Mouse (Mus musculus) forebrain, embryonic 10.5 days (tissue): ENCODE measurements at regions not wholly inside any gene's neighbourhood (a gene's known extent, or its start where the extent isn't known, plus 50 kb on each side); places are given as distances from the start of the nearest gene placed in this dataset.

Source experiments
- DNase-seq: peaks from one replicate; pipeline ENCODE4 v3.0.0-alpha.2; 2017; ENCODE audit warnings: low spot score; ENCODE audit errors: extremely low spot score
- H3K27ac ChIP-seq: fragments of 300-500 bp; sonication (generic); 2 replicates; pipeline ENCODE4 v1.5.1; 2016; ENCODE audit warnings: mild to moderate bottlenecking
- H3K27me3 ChIP-seq: fragments of 300-500 bp; sonication (generic); 2 replicates; pipeline ENCODE4 v1.6.1; 2016; ENCODE audit warnings: mild to moderate bottlenecking; ENCODE audit not compliant: poor library complexity, severe bottlenecking
- H3K36me3 ChIP-seq: fragments of 300-500 bp; sonication (generic); replicated peaks from 2 replicates; pipeline ENCODE4 v1.6.1; 2016; ENCODE audit warnings: mild to moderate bottlenecking, moderate library complexity
- H3K4me1 ChIP-seq: fragments of 300-500 bp; sonication (generic); 2 replicates; pipeline ENCODE4 v1.6.1; 2016
- H3K4me3 ChIP-seq: fragments of 300-500 bp; sonication (generic); 2 replicates; pipeline ENCODE4 v1.5.1; 2016; ENCODE audit warnings: mild to moderate bottlenecking, moderate library complexity
- H3K9me3 ChIP-seq: fragments of 300-500 bp; sonication (generic); 2 replicates; pipeline ENCODE4 v1.6.1; 2016; ENCODE audit warnings: mild to moderate bottlenecking, moderate library complexity
- WGBS: fragments of 180-500 bp; shearing (Covaris S2); methylation state at CpG from one replicate; pipeline ENCODE4 v1.1.7; 2016; 5-methylcytosine and 5-hydroxymethylcytosine counted together

DNA sequence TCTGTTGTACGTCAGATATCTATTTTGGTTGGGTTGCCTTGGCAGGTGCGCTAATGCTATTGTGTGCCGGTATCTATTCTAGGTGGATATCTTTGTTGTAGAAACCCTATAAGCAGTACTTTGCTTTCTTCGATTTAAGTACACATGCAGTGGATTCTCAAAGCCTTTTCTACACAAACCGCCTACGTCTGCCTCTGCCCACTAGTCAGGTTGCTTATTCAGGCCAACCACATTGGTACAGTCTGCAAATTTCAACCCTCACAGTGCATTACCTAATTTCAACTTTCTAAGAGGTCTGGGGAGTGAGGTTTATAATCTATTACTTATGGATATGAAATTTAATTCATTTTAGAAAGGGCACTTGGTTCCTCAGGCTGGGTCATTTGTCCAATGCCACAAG, 223.5 kb upstream of the Slc16a7 start:
- 94% methylated on average over 6 of the region's 6 CpGs for WGBS
- no peak overlapping the region for H3K27ac ChIP-seq
- H3K4me3 ChIP-seq = no peak overlapping the region
- peaks cover 8% of the 10 kb centered on the region for H3K4me1 ChIP-seq
- DNase-seq = no peak
- H3K36me3 ChIP-seq = no peaks in the 10 kb centered on the region
- H3K9me3 ChIP-seq = no peaks in the 10 kb centered on the region
- H3K27me3 ChIP-seq = no peaks in the 10 kb centered on the region

- H3K27me3 ChIP-seq = peaks cover 10% of the 10 kb centered on the region; the same call in 1 of the 2 replicates
- H3K9me3 ChIP-seq = no peaks in the 10 kb centered on the region
- no peak overlapping the region for H3K4me3 ChIP-seq
- peaks cover 29% of the 10 kb centered on the region for H3K4me1 ChIP-seq
- 38% methylated on average over 6 of the region's 6 CpGs for WGBS
- H3K27ac ChIP-seq = no peak overlapping the region
- H3K36me3 ChIP-seq = no peaks in the 10 kb centered on the region
- no peak for DNase-seq
Measured at GRCm38 (mm10) chr10:125621376-125621775, 232.1 kb upstream of the Slc16a7 start.

DNA sequence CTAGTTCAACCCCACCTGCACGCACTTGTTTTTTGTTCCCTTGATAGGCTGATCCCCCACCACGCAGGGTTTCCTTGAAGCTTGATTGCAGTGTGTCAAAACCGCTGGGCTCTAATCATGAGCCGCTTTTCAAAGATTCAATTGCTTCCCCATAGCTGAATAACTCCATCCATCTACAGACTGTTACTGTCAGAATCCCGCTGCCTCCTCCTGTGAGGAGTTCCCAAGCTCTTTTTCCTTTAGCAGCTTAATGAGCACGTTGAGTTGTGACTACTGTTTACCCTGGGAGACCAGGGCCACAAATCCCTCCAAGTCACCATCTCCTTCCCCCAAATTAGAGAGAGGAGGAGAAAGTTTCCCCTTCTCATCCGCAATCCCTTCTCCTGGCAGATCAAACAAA, 234.6 kb upstream of the Slc16a7 start:
- DNase-seq = peak; percentile 34
- Histone ChIP-seq H3K4me3 (no peak overlapping the region), H3K9me3 (no peaks in the 10 kb centered on the region), H3K4me1 (peaks cover 29% of the 10 kb centered on the region), H3K27ac (0 out of 2 replicates have a peak overlapping the region, but pooled peaks have one; percentile 44), H3K36me3 (no peaks in the 10 kb centered on the region), H3K27me3 (peaks cover 10% of the 10 kb centered on the region; the same call in 1 of the 2 replicates)
- WGBS = 8% methylated on average over 7 of the region's 7 CpGs

GRCm38 (mm10) chr10:125667906-125668305, 278.6 kb upstream of the Slc16a7 start:
- Histone ChIP-seq H3K4me3 (no peak overlapping the region), H3K36me3 (no peaks in the 10 kb centered on the region), H3K27me3 (no peaks in the 10 kb centered on the region), H3K27ac (no peak overlapping the region), H3K4me1 (no peaks in the 10 kb centered on the region), H3K9me3 (no peaks in the 10 kb centered on the region)
- DNase-seq = no peak
- 92% methylated on average over 4 of the region's 4 CpGs for WGBS

DNA sequence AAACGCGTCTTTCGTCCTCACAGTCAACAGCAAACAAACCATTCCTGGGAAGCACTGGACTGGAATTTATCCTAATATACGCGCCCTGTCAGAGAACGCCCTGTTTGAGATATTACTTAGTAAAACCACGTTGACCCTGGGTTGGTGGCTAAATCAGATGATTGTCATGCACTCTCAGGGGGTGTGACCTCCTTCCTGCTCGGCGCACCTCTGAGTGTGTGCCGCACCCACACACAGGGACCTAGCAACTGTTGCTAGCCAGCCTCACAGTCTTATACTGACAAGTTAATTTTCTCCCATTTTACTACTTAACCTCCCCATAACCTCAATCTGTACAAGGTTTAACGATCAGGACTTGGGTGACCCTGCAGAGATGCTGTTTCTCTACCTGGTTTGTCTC, 284.4 kb upstream of the Slc16a7 start:
- DNase-seq = no peak
- Histone ChIP-seq H3K27ac (no peak overlapping the region), H3K36me3 (no peaks in the 10 kb centered on the region), H3K27me3 (no peaks in the 10 kb centered on the region), H3K9me3 (no peaks in the 10 kb centered on the region), H3K4me3 (no peak overlapping the region), H3K4me1 (peaks cover 4% of the 10 kb centered on the region)
- 67% methylated on average over 11 of the region's 11 CpGs for WGBS

DNA sequence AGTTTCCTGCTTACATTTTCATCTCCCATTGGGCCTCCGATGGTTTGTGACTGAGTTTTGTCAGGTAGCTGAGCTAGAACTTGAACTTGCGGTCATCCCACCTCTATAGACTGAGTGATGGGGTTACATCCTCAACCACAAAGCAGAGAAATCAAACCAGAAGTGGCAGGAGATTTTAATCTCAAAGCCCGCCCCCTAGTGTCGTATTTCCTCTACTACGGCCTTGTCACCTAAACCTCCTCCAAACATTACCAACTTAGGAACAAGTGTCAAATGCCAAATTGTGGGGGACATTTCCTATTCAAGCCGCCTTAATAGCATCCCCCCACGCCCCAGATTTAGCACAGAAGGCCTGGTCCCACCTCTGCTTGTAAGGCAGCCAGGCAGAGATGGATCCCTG, 286.3 kb upstream of the Lrig3 start:
- H3K27ac ChIP-seq = no peak overlapping the region
- 80% methylated on average over 7 of the region's 7 CpGs for WGBS
- H3K27me3 ChIP-seq = no peaks in the 10 kb centered on the region
- H3K4me1 ChIP-seq = no peaks in the 10 kb centered on the region
- no peaks in the 10 kb centered on the region for H3K36me3 ChIP-seq
- no peak for DNase-seq
- H3K4me3 ChIP-seq = no peak overlapping the region
- H3K9me3 ChIP-seq = no peaks in the 10 kb centered on the region

- Histone ChIP-seq H3K9me3 (peaks cover 3% of the 10 kb centered on the region; the same call in 1 of the 2 replicates), H3K27me3 (no peaks in the 10 kb centered on the region), H3K4me3 (no peak overlapping the region), H3K36me3 (no peaks in the 10 kb centered on the region), H3K27ac (no peak overlapping the region), H3K4me1 (no peaks in the 10 kb centered on the region)
- DNase-seq = no peak
- 93% methylated on average over 5 of the region's 5 CpGs for WGBS
Measured at GRCm38 (mm10) chr10:125685130-125685529, 280.8 kb upstream of the Lrig3 start.

DNA sequence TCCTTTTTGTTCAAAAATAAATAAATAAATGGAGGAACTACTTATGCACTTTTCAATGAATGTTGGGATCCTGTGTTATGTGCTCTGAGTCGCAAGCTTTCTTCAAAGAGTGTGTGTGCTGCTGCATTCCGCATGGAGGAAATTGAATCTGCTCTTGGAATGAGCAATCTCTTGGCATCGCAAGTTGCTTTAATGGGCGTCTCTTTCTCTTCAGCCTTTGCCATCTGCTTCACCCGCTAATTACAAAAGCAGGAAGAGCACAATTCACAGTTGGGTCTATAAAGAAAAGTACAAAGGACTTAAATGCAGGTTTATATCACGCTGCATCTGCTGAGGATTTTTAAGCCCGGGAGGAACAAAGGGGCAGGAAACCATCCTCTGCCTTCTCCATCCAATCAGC, 272.5 kb upstream of the Lrig3 start:
- no peaks in the 10 kb centered on the region for H3K27me3 ChIP-seq
- peaks cover 7% of the 10 kb centered on the region; the same call in 1 of the 2 replicates for H3K4me1 ChIP-seq
- 65% methylated on average over 7 of the region's 7 CpGs for WGBS
- no peaks in the 10 kb centered on the region for H3K9me3 ChIP-seq
- H3K36me3 ChIP-seq = no peaks in the 10 kb centered on the region
- no peak for DNase-seq
- H3K27ac ChIP-seq = no peak overlapping the region
- no peak overlapping the region for H3K4me3 ChIP-seq

DNA sequence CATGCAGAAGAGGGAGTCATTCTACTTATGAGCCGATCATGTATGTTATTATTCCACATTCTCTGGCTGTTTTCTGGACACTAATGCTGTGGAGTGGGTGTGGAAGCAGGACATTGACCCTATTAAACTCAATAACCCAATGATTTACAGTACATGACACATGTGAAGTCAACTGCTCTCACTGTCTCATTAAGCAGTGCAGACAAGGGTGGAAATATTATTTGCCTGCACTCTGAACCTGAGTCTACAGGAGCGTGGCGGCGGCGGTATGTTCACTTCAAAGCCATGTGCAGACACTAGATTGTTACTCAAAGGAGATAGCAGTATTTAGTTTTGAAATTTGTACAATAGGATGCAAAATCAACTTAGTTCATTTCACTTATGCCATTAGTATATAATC, 269.8 kb upstream of the Lrig3 start:
- Histone ChIP-seq H3K9me3 (no peaks in the 10 kb centered on the region), H3K4me3 (no peak overlapping the region), H3K36me3 (no peaks in the 10 kb centered on the region), H3K4me1 (peaks cover 7% of the 10 kb centered on the region; the same call in 1 of the 2 replicates), H3K27ac (no peak overlapping the region), H3K27me3 (no peaks in the 10 kb centered on the region)
- 89% methylated on average over 5 of the region's 5 CpGs for WGBS
- no peak for DNase-seq

GRCm38 (mm10) chr10:125725077-125725680, 240.8 kb upstream of the Lrig3 start:
- Histone ChIP-seq H3K36me3 (no peaks in the 10 kb centered on the region), H3K27me3 (no peaks in the 10 kb centered on the region), H3K4me3 (no peak overlapping the region), H3K9me3 (no peaks in the 10 kb centered on the region), H3K4me1 (peaks cover 10% of the 10 kb centered on the region), H3K27ac (peak overlapping the region; percentile 45; the same call in 1 of the 2 replicates)
- peak; percentile 64 for DNase-seq
- WGBS = 37% methylated on average over 18 of the region's 18 CpGs

GRCm38 (mm10) chr10:125725681-125726139, 240.3 kb upstream of the Lrig3 start:
- WGBS = 33% methylated on average over 7 of the region's 7 CpGs
- H3K4me1 ChIP-seq = peaks cover 10% of the 10 kb centered on the region
- no peak overlapping the region for H3K4me3 ChIP-seq
- H3K27ac ChIP-seq = peak overlapping the region; percentile 45; the same call in 1 of the 2 replicates
- no peaks in the 10 kb centered on the region for H3K9me3 ChIP-seq
- no peaks in the 10 kb centered on the region for H3K36me3 ChIP-seq
- DNase-seq = peak; percentile 47
- H3K27me3 ChIP-seq = no peaks in the 10 kb centered on the region

DNA sequence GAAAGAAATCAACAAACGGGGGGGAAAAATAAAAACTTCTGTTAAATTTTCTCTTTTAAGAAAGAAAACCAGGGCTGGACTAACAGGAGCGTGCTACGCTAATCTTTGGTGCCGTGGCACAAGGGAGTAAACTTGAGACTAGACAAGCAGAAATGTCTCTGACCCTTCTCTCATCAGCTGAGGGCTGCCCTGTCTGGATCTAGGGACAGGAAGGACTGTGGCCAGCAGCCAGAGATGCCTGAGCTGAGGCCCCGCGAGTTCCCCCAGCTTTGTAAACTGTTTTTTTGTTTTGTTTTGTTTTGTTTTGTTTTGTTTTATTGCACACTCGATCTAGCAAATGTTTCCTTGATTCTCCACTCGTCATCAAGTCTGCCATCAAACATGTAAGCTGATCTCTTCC, 239.4 kb upstream of the Lrig3 start:
- Histone ChIP-seq H3K27ac (no peak overlapping the region), H3K36me3 (no peaks in the 10 kb centered on the region), H3K4me1 (peaks cover 10% of the 10 kb centered on the region), H3K27me3 (no peaks in the 10 kb centered on the region), H3K4me3 (no peak overlapping the region), H3K9me3 (no peaks in the 10 kb centered on the region)
- no peak for DNase-seq
- 73% methylated on average over 8 of the region's 8 CpGs for WGBS

GRCm38 (mm10) chr10:125735744-125736494, 230.0 kb upstream of the Lrig3 start:
- DNase-seq = no peak
- no peaks in the 10 kb centered on the region for H3K36me3 ChIP-seq
- no peak overlapping the region for H3K4me3 ChIP-seq
- H3K4me1 ChIP-seq = no peaks in the 10 kb centered on the region
- H3K27ac ChIP-seq = no peak overlapping the region
- 87% methylated on average over 4 of the region's 4 CpGs for WGBS
- no peaks in the 10 kb centered on the region for H3K27me3 ChIP-seq
- no peaks in the 10 kb centered on the region for H3K9me3 ChIP-seq
